Mouse (Mus musculus): ENCODE measurements around the gene Atp1a4. TPM values are rescaled to one million over a fixed set of nuclear protein-coding genes. Genes with fewer than 3 reads are reported as not detected.
"Not testable (repeated sequence)": the region's sequence is repeated elsewhere in the genome, so short reads cannot be mapped to it uniquely, and the experiment has no call there.

The Atp1a4 gene
- polyA plus RNA-seq, 1 experiment: not detected

DNA sequence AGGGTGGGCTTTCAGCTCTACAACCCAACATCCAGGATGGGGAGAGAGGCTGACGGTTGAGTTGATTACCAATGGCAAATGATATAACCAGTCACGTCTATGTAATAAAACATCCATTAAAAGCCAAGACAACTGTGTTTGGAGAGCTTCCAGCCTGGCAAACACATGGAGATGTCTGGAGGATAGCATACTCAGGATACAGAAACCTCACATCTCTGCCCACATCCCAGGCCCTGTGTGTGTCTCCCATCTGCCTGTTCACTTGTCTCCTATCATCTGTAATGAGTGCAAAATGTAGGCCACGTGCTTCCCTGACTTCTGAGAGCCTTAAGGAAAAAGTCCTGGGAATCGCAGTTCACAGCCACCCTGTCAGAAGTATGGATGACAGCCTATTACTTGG lies 11.0 kb downstream of the Atp1a4 start:
- TF ChIP-seq CTCF (IDR thresholded peaks at IDR 0.05; ENCODE audit: control insufficient read depth, insufficient read depth, low read length) (no peak), POLR2A (IDR thresholded peaks at IDR 0.05; ENCODE audit: borderline replicate concordance, control insufficient read depth, low read depth, low read length) (no peak)
- Histone ChIP-seq H3K4me1 (ENCODE audit: control insufficient read depth, insufficient read depth, low read length) (no peaks in the 10 kb centered on the region), H3K4me3 (replicated peaks; ENCODE audit: control insufficient read depth, low read depth, low read length) (no peak overlapping the region), H3K27ac (ENCODE audit: control insufficient read depth, insufficient read depth, low read depth, low read length, poor library complexity) (no peak overlapping the region)
- WGBS: 68% methylated on average over 4 of the region's 4 CpGs

DNA sequence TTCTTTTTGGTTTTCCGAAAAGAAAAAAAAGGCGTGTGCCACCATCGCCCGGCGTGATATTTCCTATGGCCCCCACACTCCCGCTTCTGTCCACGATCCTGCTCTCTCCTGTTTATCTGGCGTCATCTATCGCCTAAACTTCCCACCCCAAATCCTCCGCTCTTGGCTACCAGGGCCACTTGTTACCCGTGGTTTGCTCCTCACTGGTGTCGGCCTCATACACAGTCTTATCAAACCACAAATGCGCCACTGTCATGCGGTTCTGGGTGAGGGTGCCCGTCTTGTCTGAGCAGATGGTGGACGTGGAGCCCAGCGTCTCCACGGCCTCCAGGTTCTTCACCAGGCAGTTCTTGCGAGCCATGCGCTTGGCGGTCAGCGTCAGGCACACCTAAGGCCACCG lies 13.6 kb downstream of the Atp1a4 start:
- not testable (repeated sequence) for H3K4me3 ChIP-seq (replicated peaks; ENCODE audit: control insufficient read depth, low read depth, low read length); H3K27ac ChIP-seq (ENCODE audit: control insufficient read depth, insufficient read depth, low read depth, low read length, poor library complexity); H3K4me1 ChIP-seq (ENCODE audit: control insufficient read depth, insufficient read depth, low read length)
- 36% methylated on average over 23 of the region's 23 CpGs for WGBS

GRCm38 (mm10) chr1:172243547-172244205 lies 14.5 kb downstream of the Atp1a4 start:
- Histone ChIP-seq H3K27ac (ENCODE audit: control insufficient read depth, insufficient read depth, low read depth, low read length, poor library complexity) (no peak overlapping the region), H3K4me3 (replicated peaks; ENCODE audit: control insufficient read depth, low read depth, low read length) (no peak overlapping the region), H3K4me1 (ENCODE audit: control insufficient read depth, insufficient read depth, low read length) (no peaks in the 10 kb centered on the region)
- TF ChIP-seq CTCF (IDR thresholded peaks at IDR 0.05; ENCODE audit: control insufficient read depth, insufficient read depth, low read length) (no peak), POLR2A (IDR thresholded peaks at IDR 0.05; ENCODE audit: borderline replicate concordance, control insufficient read depth, low read depth, low read length) (no peak)
- WGBS: 54% methylated on average over 16 of the region's 16 CpGs

DNA sequence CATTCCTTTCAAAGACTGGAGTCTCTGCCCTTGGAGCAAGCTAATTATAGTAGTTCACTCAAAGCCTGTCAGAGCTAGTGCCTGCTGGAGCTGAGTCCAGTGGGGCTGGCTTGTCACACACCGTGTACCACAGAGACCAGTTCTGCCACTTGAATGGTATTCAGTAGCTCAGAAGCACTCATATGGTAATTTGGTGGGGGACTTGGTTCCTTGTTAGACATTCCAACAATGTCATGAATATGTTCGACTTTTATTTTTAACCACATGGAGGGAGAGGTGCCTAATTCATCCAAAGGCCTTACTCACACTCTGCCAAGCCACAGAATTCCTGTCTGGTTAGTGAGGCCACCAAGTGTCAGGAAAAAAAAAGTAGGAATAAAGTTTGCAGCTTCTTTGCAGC lies 15.8 kb downstream of the Atp1a4 start:
- TF ChIP-seq CTCF (IDR thresholded peaks at IDR 0.05; ENCODE audit: control insufficient read depth, insufficient read depth, low read length) (no peak), POLR2A (IDR thresholded peaks at IDR 0.05; ENCODE audit: borderline replicate concordance, control insufficient read depth, low read depth, low read length) (no peak)
- 75% methylated on average over 2 of the region's 2 CpGs for WGBS
- Histone ChIP-seq H3K4me3 (replicated peaks; ENCODE audit: control insufficient read depth, low read depth, low read length) (no peak overlapping the region), H3K4me1 (ENCODE audit: control insufficient read depth, insufficient read depth, low read length) (no peaks in the 10 kb centered on the region), H3K27ac (ENCODE audit: control insufficient read depth, insufficient read depth, low read depth, low read length, poor library complexity) (no peak overlapping the region)

GRCm38 (mm10) chr1:172240945-172241708 lies 17.1 kb downstream of the Atp1a4 start:
- Histone ChIP-seq H3K4me3 (replicated peaks; ENCODE audit: control insufficient read depth, low read depth, low read length) (no peak overlapping the region), H3K4me1 (ENCODE audit: control insufficient read depth, insufficient read depth, low read length) (no peaks in the 10 kb centered on the region), H3K27ac (ENCODE audit: control insufficient read depth, insufficient read depth, low read depth, low read length, poor library complexity) (no peak overlapping the region)
- 21% methylated on average over 6 of the region's 6 CpGs for WGBS
- TF ChIP-seq CTCF (IDR thresholded peaks at IDR 0.05; ENCODE audit: control insufficient read depth, insufficient read depth, low read length) (no peak), POLR2A (IDR thresholded peaks at IDR 0.05; ENCODE audit: borderline replicate concordance, control insufficient read depth, low read depth, low read length) (no peak)

DNA sequence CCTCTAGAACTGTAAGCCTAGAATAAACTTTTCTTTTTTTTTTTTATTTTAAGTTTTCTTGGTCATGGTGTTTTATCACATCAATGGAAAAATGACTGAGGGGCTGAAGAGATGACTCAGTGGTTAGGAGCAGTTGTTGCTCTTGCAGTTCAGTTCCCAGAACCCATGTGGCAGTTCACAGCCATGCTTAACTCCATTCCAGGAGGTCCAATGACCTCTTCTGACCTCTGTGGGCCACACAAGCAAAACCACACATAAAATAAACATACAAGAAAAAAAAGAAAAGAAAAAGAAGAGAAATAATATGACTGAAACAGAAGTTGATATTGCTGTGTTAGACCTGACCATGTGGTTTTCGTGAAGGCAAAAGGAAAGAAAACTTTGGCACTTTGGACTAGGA lies 29.0 kb downstream of the Atp1a4 start:
- Histone ChIP-seq H3K4me3 (replicated peaks; ENCODE audit: control insufficient read depth, low read depth, low read length) (no peak overlapping the region), H3K27ac (ENCODE audit: control insufficient read depth, insufficient read depth, low read depth, low read length, poor library complexity) (no peak overlapping the region), H3K4me1 (ENCODE audit: control insufficient read depth, insufficient read depth, low read length) (no peaks in the 10 kb centered on the region)
- 80% methylated on average over 1 of the region's 1 CpGs for WGBS
- no peak for TF ChIP-seq POLR2A (IDR thresholded peaks at IDR 0.05; ENCODE audit: borderline replicate concordance, control insufficient read depth, low read depth, low read length)
- TF ChIP-seq CTCF (IDR thresholded peaks at IDR 0.05; ENCODE audit: control insufficient read depth, insufficient read depth, low read length): no peak

GRCm38 (mm10) chr1:172228209-172228608 lies 30.0 kb downstream of the Atp1a4 start:
- Histone ChIP-seq H3K27ac (ENCODE audit: control insufficient read depth, insufficient read depth, low read depth, low read length, poor library complexity) (no peak overlapping the region), H3K4me3 (replicated peaks; ENCODE audit: control insufficient read depth, low read depth, low read length) (no peak overlapping the region), H3K4me1 (ENCODE audit: control insufficient read depth, insufficient read depth, low read length) (no peaks in the 10 kb centered on the region)
- 80% methylated on average over 2 of the region's 2 CpGs for WGBS
- TF ChIP-seq POLR2A (IDR thresholded peaks at IDR 0.05; ENCODE audit: borderline replicate concordance, control insufficient read depth, low read depth, low read length) (no peak), CTCF (IDR thresholded peaks at IDR 0.05; ENCODE audit: control insufficient read depth, insufficient read depth, low read length) (no peak)

GRCm38 (mm10) chr1:172221297-172222063 lies 36.7 kb downstream of the Atp1a4 start:
- H3K4me1 ChIP-seq (ENCODE audit: control insufficient read depth, insufficient read depth, low read length): no peaks in the 10 kb centered on the region
- H3K4me3 ChIP-seq (replicated peaks; ENCODE audit: control insufficient read depth, low read depth, low read length): no peak overlapping the region
- H3K27ac ChIP-seq (ENCODE audit: control insufficient read depth, insufficient read depth, low read depth, low read length, poor library complexity): no peak overlapping the region
- TF ChIP-seq POLR2A (IDR thresholded peaks at IDR 0.05; ENCODE audit: borderline replicate concordance, control insufficient read depth, low read depth, low read length) (no peak), CTCF (IDR thresholded peaks at IDR 0.05; ENCODE audit: control insufficient read depth, insufficient read depth, low read length) (no peak)
- 77% methylated on average over 11 of the region's 11 CpGs for WGBS

Measured in bone marrow, adult 2 months (tissue).